Mouse (Mus musculus) limb, embryonic 14.5 days (tissue): Measurements from ENCODE around the gene Slc25a24. TPM values are rescaled to one million over a fixed set of nuclear protein-coding genes. Genes with fewer than 3 reads are reported as not detected.

Experiments
- ATAC-seq: fragments of 200-750 bp; cut with Nextera tagmentation; 2 replicates; pipeline ENCODE4 v1.8.0; 2017; ENCODE audit warnings: low read depth, moderate number of reproducible peaks, moderate TSS enrichment; ENCODE audit not compliant: low FRiP score
- DNase-seq: peaks from one replicate; pipeline ENCODE4 v3.0.0-alpha.2; 2015; ENCODE audit warnings: low spot score
- H3K27ac ChIP-seq: fragments of 300-500 bp; sonication (generic); replicated peaks from 2 replicates; pipeline ENCODE4 v1.5.1; 2014; ENCODE audit warnings: low read depth, mild to moderate bottlenecking, low read length, moderate library complexity, mixed read lengths
- H3K27me3 ChIP-seq: fragments of 300-500 bp; sonication (generic); 2 replicates; pipeline ENCODE4 v1.6.1; 2014; ENCODE audit warnings: low read length, mixed read lengths; ENCODE audit not compliant: control insufficient read depth, insufficient read depth
- H3K36me3 ChIP-seq: fragments of 300-500 bp; sonication (generic); 2 replicates; pipeline ENCODE4 v1.6.1; 2014; ENCODE audit warnings: mild to moderate bottlenecking, low read length, moderate library complexity, mixed read lengths; ENCODE audit not compliant: control insufficient read depth, insufficient read depth
- H3K4me1 ChIP-seq: fragments of 300-500 bp; sonication (generic); 2 replicates; pipeline ENCODE4 v1.6.1; 2014; ENCODE audit warnings: antibody characterized with exemption, low read length, mixed read lengths; ENCODE audit not compliant: control insufficient read depth, insufficient read depth
- H3K4me2 ChIP-seq: fragments of 300-500 bp; sonication (generic); replicated peaks from 2 replicates; pipeline ENCODE4 v1.6.1; 2014; ENCODE audit warnings: low read depth, mild to moderate bottlenecking, low read length, moderate library complexity; ENCODE audit not compliant: severe bottlenecking
- H3K4me3 ChIP-seq: fragments of 300-500 bp; sonication (generic); replicated peaks from 2 replicates; pipeline ENCODE4 v1.5.1; 2014; ENCODE audit warnings: low read length
- H3K9ac ChIP-seq: fragments of 300-500 bp; sonication (generic); 2 replicates; pipeline ENCODE4 v1.6.1; 2014; ENCODE audit warnings: mild to moderate bottlenecking, low read depth, low read length, moderate library complexity; ENCODE audit not compliant: severe bottlenecking
- H3K9me3 ChIP-seq: fragments of 300-500 bp; sonication (generic); 2 replicates; pipeline ENCODE4 v1.6.1; 2016; ENCODE audit warnings: low read length; ENCODE audit not compliant: control insufficient read depth
- POLR2A ChIP-seq: fragments of 200-500 bp; IDR thresholded peaks from 2 replicates; pipeline ENCODE4 v1.8.0; 2012; ENCODE audit warnings: inconsistent platforms, mild to moderate bottlenecking, moderate library complexity, borderline replicate concordance; ENCODE audit not compliant: insufficient read depth, insufficient read length; ENCODE audit errors: extremely low read depth
- WGBS: fragments of 180-500 bp; shearing (Covaris S2); extraction: QIAGEN DNeasy Blood & Tissue Kit; methylation state at CpG from one replicate; pipeline ENCODE4 v1.1.7; 2014; 5-methylcytosine and 5-hydroxymethylcytosine counted together
- polyA plus RNA-seq, 2 experiments: library from polyadenylated mRNA; depleted of rRNA in 1 of 2; stranded (reverse) in 1 of 2; unstranded in 1 of 2; fragments of >200 nt; fragmentation: Nextera tagmentation in 1 of 2; extraction: Ambion mirVana in 1 of 2; gene quantifications; 2 replicates each; pipeline versions ENCODE4 v1.2.1 to v1.2.3; 2012 to 2014

The Slc25a24 gene
- polyA plus RNA-seq, 2 experiments = 34.7 to 44.0 TPM

DNA sequence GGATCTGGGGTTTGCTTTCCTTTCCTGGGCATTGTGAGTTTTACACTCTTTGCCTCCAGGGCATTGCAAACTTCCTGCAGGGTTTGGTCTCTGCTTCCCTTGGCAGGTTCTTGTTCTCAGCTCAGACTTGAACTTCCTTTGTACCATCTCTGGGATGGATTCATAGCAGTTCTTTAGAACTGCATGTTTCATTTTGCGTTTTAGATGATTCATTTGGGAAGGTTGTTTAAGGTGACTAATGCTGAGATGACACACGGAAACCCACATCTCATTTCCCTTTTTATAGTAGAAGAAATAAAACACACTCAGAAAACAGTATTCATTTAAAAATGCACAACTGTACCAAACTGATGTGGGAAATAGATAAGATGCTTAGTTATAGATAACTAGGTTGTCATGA, 73.2 kb downstream of the Slc25a24 start:
- ATAC-seq = no peak
- Histone ChIP-seq H3K36me3 (no peaks in the 10 kb centered on the region), H3K4me1 (no peaks in the 10 kb centered on the region), H3K27me3 (no peaks in the 10 kb centered on the region), H3K9ac (no peak overlapping the region), H3K27ac (no peak overlapping the region), H3K4me2 (no peak overlapping the region), H3K4me3 (no peak overlapping the region), H3K9me3 (no peaks in the 10 kb centered on the region)
- no peak for TF ChIP-seq POLR2A
- DNase-seq = no peak
- 87% methylated on average over 2 of the region's 2 CpGs for WGBS

DNA sequence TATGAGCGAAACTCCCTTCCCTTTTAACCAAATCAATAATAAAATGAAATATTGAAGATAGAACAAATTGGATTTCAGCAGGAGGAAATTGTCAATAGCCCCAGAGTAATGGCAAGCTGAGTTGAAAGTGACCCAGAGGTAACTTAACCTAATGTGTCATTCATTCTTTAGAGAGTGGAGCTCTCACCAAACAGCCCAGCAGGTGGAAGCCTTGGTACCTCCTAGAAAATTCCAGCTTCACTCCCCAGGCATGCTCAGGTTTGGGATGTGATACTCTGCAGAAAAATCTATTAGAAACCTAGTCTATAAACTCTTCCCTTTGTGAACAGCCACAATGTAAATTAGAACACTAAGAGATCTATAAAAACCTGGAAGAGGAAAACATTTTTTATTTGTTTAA, 76.3 kb downstream of the Slc25a24 start:
- Histone ChIP-seq H3K4me3 (no peak overlapping the region), H3K36me3 (no peaks in the 10 kb centered on the region), H3K27me3 (no peaks in the 10 kb centered on the region), H3K9me3 (no peaks in the 10 kb centered on the region), H3K27ac (no peak overlapping the region), H3K9ac (no peak overlapping the region), H3K4me2 (no peak overlapping the region), H3K4me1 (no peaks in the 10 kb centered on the region)
- WGBS = 80% methylated on average over 1 of the region's 1 CpGs
- ATAC-seq (no peak), DNase-seq (no peak)
- TF ChIP-seq POLR2A = no peak

DNA sequence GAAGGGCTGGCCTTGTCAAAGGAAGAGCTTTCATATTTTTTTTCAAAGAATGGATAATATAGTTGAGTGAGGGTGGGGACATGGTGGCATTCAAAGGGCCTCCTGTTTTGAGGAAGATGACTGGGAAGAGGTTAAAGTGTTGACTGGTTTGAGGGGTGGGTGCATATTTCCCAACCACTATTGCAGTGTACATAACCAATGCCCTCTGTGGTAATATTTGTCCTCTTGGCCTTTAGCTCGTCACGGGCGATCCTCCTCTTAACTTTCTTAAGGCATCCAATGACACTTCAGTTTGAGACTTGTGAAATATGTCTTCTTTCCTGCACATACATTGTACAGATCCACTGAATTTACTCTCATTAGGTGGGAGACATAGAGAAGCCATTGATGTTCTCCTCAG, 89.4 kb downstream of the Slc25a24 start:
- WGBS = 95% methylated on average over 3 of the region's 3 CpGs
- Histone ChIP-seq H3K4me3 (no peak overlapping the region), H3K36me3 (no peaks in the 10 kb centered on the region), H3K27me3 (no peaks in the 10 kb centered on the region), H3K4me2 (no peak overlapping the region), H3K4me1 (no peaks in the 10 kb centered on the region), H3K27ac (no peak overlapping the region), H3K9me3 (no peaks in the 10 kb centered on the region), H3K9ac (no peak overlapping the region)
- DNase-seq (no peak), ATAC-seq (no peak)
- TF ChIP-seq POLR2A = no peak

DNA sequence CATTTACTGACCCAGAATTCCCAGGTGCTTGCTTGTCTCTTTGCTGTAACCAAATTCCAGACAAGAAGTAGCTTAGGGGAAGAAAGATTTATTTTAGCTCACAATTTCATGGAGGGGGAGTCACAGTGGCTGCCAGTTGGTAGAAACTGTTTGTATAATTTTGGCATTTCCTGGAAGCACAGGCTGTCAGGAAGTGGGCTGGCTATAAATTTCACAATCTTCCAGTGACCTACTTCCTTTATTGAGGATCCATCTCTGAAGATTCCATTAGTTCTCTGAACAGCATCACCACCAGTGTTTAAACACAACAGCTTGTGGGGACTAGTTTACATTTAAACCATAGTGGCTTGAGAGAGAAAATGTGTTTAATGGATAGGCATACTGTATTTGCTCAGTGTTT, 93.4 kb downstream of the Slc25a24 start:
- TF ChIP-seq POLR2A = no peak
- H3K27ac ChIP-seq = no peak overlapping the region
- no peaks in the 10 kb centered on the region for H3K9me3 ChIP-seq
- ATAC-seq (no peak), DNase-seq (no peak)
- H3K36me3 ChIP-seq = no peaks in the 10 kb centered on the region
- H3K4me2 ChIP-seq = no peak overlapping the region
- no peaks in the 10 kb centered on the region for H3K27me3 ChIP-seq
- no peak overlapping the region for H3K9ac ChIP-seq
- H3K4me1 ChIP-seq = no peaks in the 10 kb centered on the region
- H3K4me3 ChIP-seq = no peak overlapping the region

Other genes with a start within 250 kb of the Slc25a24 start
- 0.17 and 0.35 TPM in 2 replicates for gene Fndc7, start 233.1 kb upstream of the Slc25a24 start, polyA plus RNA-seq (2012; rRNA removed)
- gene Fndc7, start 233.1 kb upstream of the Slc25a24 start, polyA plus RNA-seq (2014; fragmentation: Nextera tagmentation; extraction: Ambion mirVana) = 0.23 and 0.25 TPM in 2 replicates
- 95.1 and 110 TPM in 2 replicates for gene Prpf38b, start 211.4 kb upstream of the Slc25a24 start, polyA plus RNA-seq (2012; rRNA removed)
- 58.9 and 72.4 TPM in 2 replicates for gene Prpf38b, start 211.4 kb upstream of the Slc25a24 start, polyA plus RNA-seq (2014; fragmentation: Nextera tagmentation; extraction: Ambion mirVana)
- 0.33 and 0.74 TPM in 2 replicates for gene Henmt1, start 183.3 kb upstream of the Slc25a24 start, polyA plus RNA-seq (2012; rRNA removed)
- 0.64 and 0.78 TPM in 2 replicates for gene Henmt1, start 183.3 kb upstream of the Slc25a24 start, polyA plus RNA-seq (2014; fragmentation: Nextera tagmentation; extraction: Ambion mirVana)
- gene Gm9857, start 182.7 kb upstream of the Slc25a24 start, polyA plus RNA-seq (2012; rRNA removed) = 1.2 and 1.7 TPM in 2 replicates
- not detected in 2 replicates for gene Gm9857, start 182.7 kb upstream of the Slc25a24 start, polyA plus RNA-seq (2014; fragmentation: Nextera tagmentation; extraction: Ambion mirVana)
- 13.3 and 15.4 TPM in 2 replicates for gene Fam102b, start 95.5 kb upstream of the Slc25a24 start, polyA plus RNA-seq (2012; rRNA removed)
- 16.9 and 20.9 TPM in 2 replicates for gene Fam102b, start 95.5 kb upstream of the Slc25a24 start, polyA plus RNA-seq (2014; fragmentation: Nextera tagmentation; extraction: Ambion mirVana)
- not detected in 2 replicates for gene Slc25a54, start 42.7 kb upstream of the Slc25a24 start, polyA plus RNA-seq (2012; rRNA removed)
- not detected in 2 replicates for gene Slc25a54, start 42.7 kb upstream of the Slc25a24 start, polyA plus RNA-seq (2014; fragmentation: Nextera tagmentation; extraction: Ambion mirVana)
- gene Vav3, start 217.5 kb downstream of the Slc25a24 start, polyA plus RNA-seq (2012; rRNA removed) = 9.5 and 10.8 TPM in 2 replicates
- gene Vav3, start 217.5 kb downstream of the Slc25a24 start, polyA plus RNA-seq (2014; fragmentation: Nextera tagmentation; extraction: Ambion mirVana) = 26.1 and 33.0 TPM in 2 replicates